Mouse (Mus musculus) cerebellum, postnatal 36 days (tissue): ENCODE data around the gene Calhm2.

ENCODE experiments used
- DNase-seq, 2 experiments: peaks; one replicate each; pipeline ENCODE4 v3.0.0; 2021 to 2022; ENCODE audit warnings: mixed read lengths in 2 of 2

The Calhm2 gene

GRCm38 (mm10) chr19:47067924-47068611 lies 70.0 kb downstream of the Calhm2 start:
- peak; percentile 73 to 79 for DNase-seq

- DNase-seq = peak; percentile 96 to 97
Measured at GRCm38 (mm10) chr19:47067096-47067882, 70.8 kb downstream of the Calhm2 start, which contains the start of gene Taf5. TSS of gene Taf5 (plus strand) at chr19:47067746.

GRCm38 (mm10) chr19:47065860-47066259 lies 72.2 kb downstream of the Calhm2 start:
- DNase-seq = no peak

GRCm38 (mm10) chr19:47057684-47058083 lies 80.4 kb downstream of the Calhm2 start:
- DNase-seq = no peak
